Mouse (Mus musculus): ENCODE measurements around the gene Aspa. TPM values are rescaled to one million over a fixed set of nuclear protein-coding genes. Genes with fewer than 3 reads are reported as not detected.

Aspa gene
- polyA plus RNA-seq, 1 experiment from 2014 or later: 2.4 TPM

DNA sequence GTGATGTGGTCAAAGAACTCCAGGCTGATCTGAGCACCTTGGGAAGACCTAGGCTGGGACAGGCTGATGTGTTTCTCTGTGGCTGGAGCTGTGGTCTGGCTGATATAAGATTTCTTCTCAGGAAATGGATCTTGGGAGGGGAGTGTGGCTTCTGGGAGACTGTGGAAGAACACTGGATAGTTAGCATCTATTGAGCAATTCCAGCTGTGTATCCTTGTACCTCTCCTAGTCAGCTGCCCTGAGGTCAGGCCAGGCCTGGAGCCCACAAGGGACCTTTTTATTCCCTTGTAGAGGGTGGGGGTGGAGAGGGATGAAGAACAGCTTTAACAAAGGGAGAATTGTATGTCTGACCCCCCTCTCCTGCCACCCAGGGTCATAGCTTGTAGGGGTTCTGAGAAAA, 45.0 kb downstream of the Aspa start:
- H3K27ac ChIP-seq: no peak overlapping the region
- ATAC-seq (ENCODE audit: low FRiP score): no peak
- 0 out of 2 replicates have a peak, but pooled peaks cover 6% of the 10 kb centered on the region for H3K4me1 ChIP-seq (replicated peaks)
- H3K27me3 ChIP-seq: no peaks in the 10 kb centered on the region
- no peaks in the 10 kb centered on the region for H3K36me3 ChIP-seq
- no peak overlapping the region for H3K4me3 ChIP-seq
- H3K9me3 ChIP-seq: no peaks in the 10 kb centered on the region
- no peak overlapping the region for H3K4me2 ChIP-seq
- no peak overlapping the region for H3K9ac ChIP-seq

DNA sequence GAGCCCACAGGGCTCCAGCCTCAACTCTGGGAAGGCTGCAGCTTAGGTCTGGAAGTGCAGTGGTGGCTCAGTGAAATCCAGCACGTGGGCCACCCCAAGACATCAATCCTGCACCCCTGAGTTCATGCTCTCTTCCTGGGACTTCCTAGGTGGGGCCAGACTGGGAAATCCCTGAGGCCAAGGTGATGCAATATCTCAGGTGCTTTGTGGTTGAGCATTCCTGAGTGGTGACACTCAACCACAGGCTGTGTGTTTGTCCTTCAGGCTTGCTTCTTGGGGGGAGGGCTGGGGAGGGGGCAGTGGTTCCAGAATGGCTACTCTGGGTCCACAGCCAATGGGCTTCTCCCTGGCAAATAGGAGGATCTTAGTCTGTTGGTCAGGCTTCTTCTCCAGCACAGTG, 45.5 kb downstream of the Aspa start:
- H3K4me2 ChIP-seq: no peak overlapping the region
- H3K9me3 ChIP-seq: no peaks in the 10 kb centered on the region
- no peak for ATAC-seq (ENCODE audit: low FRiP score)
- 72% methylated on average over 1 of the region's 1 CpGs for WGBS
- no peak overlapping the region for H3K4me3 ChIP-seq
- no peaks in the 10 kb centered on the region for H3K36me3 ChIP-seq
- no peak overlapping the region for H3K9ac ChIP-seq
- no peaks in the 10 kb centered on the region for H3K27me3 ChIP-seq
- H3K27ac ChIP-seq: no peak overlapping the region
- 0 out of 2 replicates have a peak, but pooled peaks cover 6% of the 10 kb centered on the region for H3K4me1 ChIP-seq (replicated peaks)

DNA sequence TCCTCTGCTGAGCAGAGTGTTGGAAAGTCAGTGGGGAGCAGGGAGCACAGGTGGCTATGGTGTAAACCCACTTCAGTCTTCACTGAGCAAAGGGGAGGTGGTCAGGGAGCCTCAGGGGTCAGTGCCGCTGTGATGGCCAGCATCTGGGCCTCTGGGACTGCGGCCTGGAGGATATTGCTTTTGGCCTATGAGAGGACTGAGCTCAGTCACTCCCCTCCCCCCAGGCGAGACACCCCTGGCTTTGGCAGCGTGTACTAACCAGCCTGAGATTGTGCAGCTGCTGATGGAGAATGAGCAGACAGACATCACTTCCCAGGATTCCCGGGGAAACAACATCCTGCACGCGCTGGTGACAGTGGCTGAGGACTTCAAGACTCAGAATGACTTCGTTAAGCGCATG, 46.0 kb downstream of the Aspa start:
- Histone ChIP-seq H3K27ac (no peak overlapping the region), H3K4me3 (no peak overlapping the region), H3K4me2 (no peak overlapping the region), H3K9me3 (no peaks in the 10 kb centered on the region), H3K9ac (no peak overlapping the region), H3K4me1 (replicated peaks) (0 out of 2 replicates have a peak, but pooled peaks cover 6% of the 10 kb centered on the region), H3K36me3 (no peaks in the 10 kb centered on the region), H3K27me3 (no peaks in the 10 kb centered on the region)
- WGBS: 85% methylated on average over 9 of the region's 9 CpGs
- ATAC-seq (ENCODE audit: low FRiP score): no peak

DNA sequence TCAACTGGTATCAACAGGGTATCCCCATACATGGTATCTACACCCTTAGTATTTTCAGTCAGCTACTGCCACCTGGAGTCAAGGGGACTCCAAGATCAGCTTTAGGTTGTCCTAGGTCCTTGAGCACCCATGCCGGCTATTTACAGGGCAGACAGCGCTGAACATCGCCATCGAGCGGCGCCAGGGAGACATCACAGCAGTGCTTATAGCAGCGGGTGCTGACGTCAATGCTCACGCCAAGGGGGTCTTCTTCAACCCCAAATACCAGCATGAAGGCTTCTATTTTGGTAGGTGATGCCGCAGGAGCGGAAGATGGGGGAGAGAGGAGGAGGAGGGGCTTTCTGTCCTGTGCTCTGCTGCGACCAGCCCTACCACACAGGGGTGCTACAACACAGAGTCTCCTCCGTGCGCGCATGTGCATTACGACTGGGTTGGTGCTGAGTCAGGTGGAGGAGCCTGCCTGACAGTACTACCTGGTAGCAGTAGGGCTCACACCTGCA, 47.8 kb downstream of the Aspa start:
- H3K9ac ChIP-seq: peak overlapping the region; percentile 68
- H3K27ac ChIP-seq: no peak overlapping the region
- ATAC-seq (ENCODE audit: low FRiP score): peak; percentile 89
- H3K4me3 ChIP-seq: peak overlapping the region; percentile 39
- H3K9me3 ChIP-seq: no peaks in the 10 kb centered on the region
- 4% methylated on average over 16 of the region's 16 CpGs for WGBS
- H3K36me3 ChIP-seq: no peaks in the 10 kb centered on the region
- H3K4me1 ChIP-seq (replicated peaks): 0 out of 2 replicates have a peak, but pooled peaks cover 6% of the 10 kb centered on the region
- H3K27me3 ChIP-seq: no peaks in the 10 kb centered on the region
- peak overlapping the region; percentile 59 for H3K4me2 ChIP-seq

DNA sequence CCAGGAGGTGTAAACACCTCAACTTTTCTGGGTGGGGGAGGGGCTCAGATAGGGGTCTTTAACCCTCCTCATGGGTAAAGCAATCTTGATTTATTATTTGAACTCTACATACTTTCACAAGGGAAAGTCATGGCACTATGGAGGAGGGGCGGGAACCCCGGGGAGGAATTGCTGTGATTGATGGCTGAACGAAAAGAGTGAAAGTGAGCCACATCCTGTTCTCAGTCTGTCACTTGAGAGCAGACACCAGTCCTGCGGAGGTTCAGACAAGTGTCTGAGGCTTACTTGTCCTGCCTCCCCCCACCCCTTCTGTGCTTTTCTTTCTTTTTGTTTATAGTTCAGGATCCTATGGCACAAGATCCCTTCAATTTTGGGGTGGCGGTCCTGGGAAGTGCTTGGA, 48.7 kb downstream of the Aspa start:
- Histone ChIP-seq H3K9ac (no peak overlapping the region), H3K4me1 (replicated peaks) (0 out of 2 replicates have a peak, but pooled peaks cover 6% of the 10 kb centered on the region), H3K9me3 (no peaks in the 10 kb centered on the region), H3K27me3 (no peaks in the 10 kb centered on the region), H3K36me3 (no peaks in the 10 kb centered on the region), H3K4me2 (no peak overlapping the region), H3K4me3 (no peak overlapping the region), H3K27ac (no peak overlapping the region)
- WGBS: 60% methylated on average over 5 of the region's 5 CpGs
- no peak for ATAC-seq (ENCODE audit: low FRiP score)

DNA sequence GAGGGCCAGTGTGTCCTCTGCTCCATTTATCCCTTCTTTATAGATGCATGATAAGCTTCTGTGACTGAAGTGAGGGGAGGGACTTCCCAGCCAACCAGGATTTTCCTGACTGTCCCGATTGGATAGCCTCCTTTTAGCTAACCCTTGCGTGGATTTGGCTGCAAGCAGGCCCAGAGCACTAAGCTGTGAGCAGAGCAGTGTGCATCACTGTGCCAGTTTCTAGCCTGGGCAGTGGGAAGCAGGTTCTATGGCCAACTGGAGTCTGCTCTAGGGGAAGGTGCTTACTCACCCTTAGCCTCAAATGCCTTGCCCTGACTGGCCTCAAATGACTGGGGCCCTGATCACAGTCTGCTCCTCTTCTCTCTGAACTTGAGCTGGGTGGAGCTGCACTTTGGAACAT, 54.6 kb downstream of the Aspa start:
- no peak overlapping the region for H3K4me2 ChIP-seq
- no peaks in the 10 kb centered on the region for H3K4me1 ChIP-seq (replicated peaks)
- H3K9ac ChIP-seq: no peak overlapping the region
- no peak overlapping the region for H3K4me3 ChIP-seq
- H3K36me3 ChIP-seq: no peaks in the 10 kb centered on the region
- ATAC-seq (ENCODE audit: low FRiP score): no peak
- H3K27me3 ChIP-seq: no peaks in the 10 kb centered on the region
- no peaks in the 10 kb centered on the region for H3K9me3 ChIP-seq
- 33% methylated on average over 2 of the region's 2 CpGs for WGBS
- H3K27ac ChIP-seq: no peak overlapping the region

DNA sequence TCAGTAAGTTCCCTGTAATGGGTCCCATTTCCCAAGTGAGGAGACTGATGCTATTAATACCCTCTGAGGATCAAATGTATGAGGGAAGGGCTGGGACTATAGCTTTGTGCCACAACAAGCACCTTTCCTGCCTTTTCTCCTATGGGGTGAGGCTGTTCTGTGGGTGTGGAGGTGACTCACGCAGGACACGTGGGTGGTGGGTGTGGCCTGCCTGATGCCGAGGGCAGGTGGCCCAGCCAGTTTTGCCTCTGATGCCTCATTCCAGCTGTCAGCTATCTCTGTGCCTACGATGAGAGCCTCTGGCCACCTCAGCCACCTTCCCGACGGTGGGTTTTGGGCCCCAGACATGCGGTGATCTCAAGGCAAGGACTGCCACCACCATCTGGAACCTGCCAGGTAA, 62.1 kb downstream of the Aspa start, which contains the start of gene Trpv3:
Trpv3 (plus strand) TSS at position 122 of the 400 bp plus-strand sequence.
- no peak within 1 kb of the TSS for H3K4me3 ChIP-seq
- H3K4me1 ChIP-seq (replicated peaks): no peaks in the 10 kb centered on the region
- H3K4me2 ChIP-seq: no peak within 1 kb of the TSS
- no peaks in the 10 kb centered on the region for H3K36me3 ChIP-seq
- no peaks in the 10 kb centered on the region for H3K9me3 ChIP-seq
- WGBS: 84% methylated on average over 7 of the region's 7 CpGs
- no peaks in the 10 kb centered on the region for H3K27me3 ChIP-seq
- H3K9ac ChIP-seq: no peak within 1 kb of the TSS
- no peak within 1 kb of the TSS for H3K27ac ChIP-seq
- no peak for ATAC-seq (ENCODE audit: low FRiP score)

DNA sequence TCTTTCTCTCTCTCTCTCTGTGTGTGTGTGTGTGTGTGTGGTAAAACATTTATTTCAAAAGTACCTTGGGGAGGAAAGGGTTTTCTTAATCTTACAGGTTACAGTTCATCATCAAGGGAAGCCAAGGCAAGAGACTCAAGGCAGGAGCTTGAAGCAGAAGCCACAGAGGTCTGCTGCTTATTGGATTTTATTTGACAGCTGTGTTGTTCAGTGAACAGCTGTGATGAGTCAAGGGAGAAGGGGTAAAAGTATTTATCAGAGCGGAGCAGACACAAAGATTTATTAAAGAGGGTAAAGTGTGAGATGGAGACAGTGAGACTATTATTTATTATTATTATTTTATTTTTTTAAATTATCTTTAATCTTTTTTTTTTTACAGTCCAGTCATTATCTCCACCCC, 68.0 kb downstream of the Aspa start:
- no peaks in the 10 kb centered on the region for H3K36me3 ChIP-seq
- H3K9ac ChIP-seq: no peak overlapping the region
- H3K4me3 ChIP-seq: no peak overlapping the region
- H3K27me3 ChIP-seq: no peaks in the 10 kb centered on the region
- ATAC-seq (ENCODE audit: low FRiP score): no peak
- no peak overlapping the region for H3K4me2 ChIP-seq
- 100% methylated on average over 1 of the region's 1 CpGs for WGBS
- no peaks in the 10 kb centered on the region for H3K4me1 ChIP-seq (replicated peaks)
- no peaks in the 10 kb centered on the region for H3K9me3 ChIP-seq
- no peak overlapping the region for H3K27ac ChIP-seq

DNA sequence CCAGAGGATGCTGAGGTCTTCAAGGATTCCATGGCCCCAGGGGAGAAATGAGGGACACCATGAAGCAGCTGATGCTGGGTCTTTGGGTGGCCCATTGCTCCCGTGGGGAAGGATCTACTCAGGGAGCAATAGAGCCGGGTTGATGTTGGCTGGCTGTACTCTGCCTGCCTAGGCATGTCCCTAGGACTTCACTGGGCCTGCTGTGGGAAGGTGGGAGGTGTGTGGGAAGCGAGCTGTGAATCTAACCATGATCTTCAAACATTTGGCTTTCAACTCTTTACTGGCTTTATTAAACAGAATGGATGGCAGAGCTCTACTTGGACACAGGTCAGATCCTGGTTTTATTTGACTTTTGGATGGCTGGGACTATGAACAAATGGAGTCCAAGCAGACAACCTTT, 68.9 kb downstream of the Aspa start:
- ATAC-seq (ENCODE audit: low FRiP score): no peak
- H3K36me3 ChIP-seq: no peaks in the 10 kb centered on the region

DNA sequence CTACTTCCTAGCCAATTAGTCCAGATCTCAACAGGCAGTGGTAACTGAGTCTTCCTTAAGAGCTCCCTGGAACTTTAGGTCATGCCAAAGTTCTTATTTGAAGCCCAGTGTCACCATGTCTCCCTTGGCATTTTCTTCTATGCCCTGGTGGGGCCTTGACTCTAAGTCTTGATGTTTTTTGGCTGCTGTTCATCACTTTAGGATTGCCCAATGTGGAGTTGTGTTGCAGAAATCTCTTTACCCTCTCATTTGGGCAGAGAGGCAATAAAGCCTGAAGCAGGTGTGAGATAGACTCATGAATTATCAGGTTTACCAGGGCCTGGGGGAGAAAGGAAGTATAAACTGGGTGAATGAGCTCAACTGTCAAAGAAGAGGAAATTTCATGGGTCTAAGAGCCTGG, 70.7 kb downstream of the Aspa start:
- H3K4me1 ChIP-seq (replicated peaks): no peaks in the 10 kb centered on the region
- H3K9ac ChIP-seq: no peak overlapping the region
- no peaks in the 10 kb centered on the region for H3K36me3 ChIP-seq
- H3K4me3 ChIP-seq: no peak overlapping the region
- no peaks in the 10 kb centered on the region for H3K27me3 ChIP-seq
- H3K27ac ChIP-seq: no peak overlapping the region
- no peaks in the 10 kb centered on the region for H3K9me3 ChIP-seq
- H3K4me2 ChIP-seq: no peak overlapping the region
- no peak for ATAC-seq (ENCODE audit: low FRiP score)

More for the DNA sequence above, 68.9 kb downstream of the Aspa start:
- no peak overlapping the region for H3K4me2 ChIP-seq
- no peaks in the 10 kb centered on the region for H3K9me3 ChIP-seq
- no peaks in the 10 kb centered on the region for H3K27me3 ChIP-seq
- H3K27ac ChIP-seq: no peak overlapping the region
- H3K4me3 ChIP-seq: no peak overlapping the region
- WGBS: 88% methylated on average over 3 of the region's 3 CpGs
- no peaks in the 10 kb centered on the region for H3K4me1 ChIP-seq (replicated peaks)
- no peak overlapping the region for H3K9ac ChIP-seq

DNA sequence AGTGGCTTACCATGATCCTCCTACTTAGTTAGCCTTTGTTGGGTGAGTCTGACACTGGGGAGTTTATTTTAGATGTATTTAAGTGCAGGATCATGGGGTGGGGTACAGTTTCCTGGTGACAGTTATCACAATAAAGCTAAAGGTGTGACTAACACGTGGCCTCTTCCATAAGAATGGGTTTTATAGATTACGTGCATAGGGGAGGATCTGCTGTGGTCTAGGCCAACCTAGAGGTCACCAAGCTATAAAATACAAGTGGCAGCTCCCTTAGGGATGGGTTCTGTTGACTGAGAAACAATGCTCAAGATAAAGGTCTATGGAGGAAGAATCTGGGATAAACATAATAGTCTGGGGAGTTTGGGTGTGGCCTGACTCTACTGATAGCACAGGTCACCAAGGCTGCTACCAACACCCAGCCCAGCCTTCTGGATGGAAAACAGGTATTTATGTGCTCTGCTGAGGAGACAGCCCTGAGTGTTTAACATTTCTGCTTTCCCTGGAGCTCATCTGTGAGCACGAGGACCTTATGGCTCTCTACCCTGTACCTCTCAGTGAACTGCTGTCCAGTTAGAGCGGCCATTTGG, 71.9 kb downstream of the Aspa start:
- H3K4me2 ChIP-seq: no peak overlapping the region
- no peak overlapping the region for H3K27ac ChIP-seq
- H3K9ac ChIP-seq: no peak overlapping the region
- H3K9me3 ChIP-seq: no peaks in the 10 kb centered on the region
- WGBS: 80% methylated on average over 4 of the region's 4 CpGs
- H3K4me1 ChIP-seq (replicated peaks): no peaks in the 10 kb centered on the region
- no peak overlapping the region for H3K4me3 ChIP-seq
- H3K27me3 ChIP-seq: no peaks in the 10 kb centered on the region
- no peaks in the 10 kb centered on the region for H3K36me3 ChIP-seq
- ATAC-seq (ENCODE audit: low FRiP score): no peak
